Mouse (Mus musculus) left cerebral cortex, postnatal 14 days (tissue): ENCODE data around the gene Arpc2. TPM values are rescaled to one million over a fixed set of nuclear protein-coding genes. Genes with fewer than 3 reads are reported as not detected.

Source experiments
- DNase-seq, 2 experiments: peaks; one replicate each; pipeline ENCODE4 v3.0.0; 2021 to 2022; ENCODE audit warnings: low spot score in 2 of 2, mixed read lengths in 1 of 2
- intact Hi-C: fragments of 180-260 bp; cut with DNase I; formaldehyde crosslinking; loops from one replicate; pipeline ENCODE4 v1.15.1; 2025
- total RNA-seq, 2 experiments: library from RNA; stranded (reverse); gene quantifications; 2 replicates each; pipeline ENCODE4 v1.2.3; 2021

Gene Arpc2
- total RNA-seq, 2 experiments from 2014 or later = 281 to 300 TPM

- DNase-seq = no peak
- intact Hi-C loops = no loop called here
These were observed 4.9 kb upstream of the Arpc2 start for GRCm38 (mm10) chr1:74230992-74231391.

DNA sequence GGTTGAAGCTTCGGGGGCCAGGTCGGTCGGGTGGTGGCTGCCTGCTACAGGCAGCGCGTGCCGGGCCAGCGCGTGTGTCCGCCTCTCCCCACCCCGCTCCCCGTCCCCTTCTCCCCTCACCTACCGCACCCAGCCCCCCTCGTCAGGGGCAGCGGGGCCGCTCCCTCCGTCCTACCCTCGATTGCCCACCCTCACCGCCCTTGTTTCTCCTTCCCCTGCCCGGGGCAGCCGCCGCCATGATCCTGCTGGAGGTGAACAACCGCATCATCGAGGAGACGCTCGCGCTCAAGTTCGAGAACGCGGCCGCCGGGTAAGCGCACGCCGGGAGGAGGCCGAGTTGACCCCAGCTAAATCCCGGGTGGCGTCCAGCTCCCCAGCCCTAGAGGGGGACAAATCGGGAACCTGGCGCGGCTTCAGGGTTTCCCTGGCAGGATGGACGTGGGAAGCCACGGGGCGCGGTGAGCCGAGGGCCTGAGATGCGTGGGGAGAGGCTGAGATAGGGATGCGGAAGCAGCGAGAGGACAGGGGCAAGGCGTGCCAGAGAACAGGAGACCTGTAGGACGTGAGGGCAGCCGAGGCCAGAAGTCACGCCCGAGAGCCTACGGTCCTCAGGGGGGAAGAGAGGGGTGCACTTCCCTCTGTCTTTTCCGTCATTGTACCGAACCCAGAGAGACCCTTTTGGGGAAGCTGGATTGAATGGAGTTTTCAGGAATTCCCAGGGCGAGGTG lies 870 bp downstream of the Arpc2 start:
- intact Hi-C loops = loop anchor here (2.0 kb wide), 1 partner anchor 48 kb away; the partner anchor contains the start of genes Aamp and Pnkd
- DNase-seq = peak in 1 of 2 experiments; percentile 41

GRCm38 (mm10) chr1:74237671-74238070 lies 1.8 kb downstream of the Arpc2 start:
- DNase-seq = no peak
- intact Hi-C loops = loop anchor here (2.0 kb wide), 1 partner anchor 47 kb away; the partner anchor contains the start of genes Aamp and Pnkd

DNA sequence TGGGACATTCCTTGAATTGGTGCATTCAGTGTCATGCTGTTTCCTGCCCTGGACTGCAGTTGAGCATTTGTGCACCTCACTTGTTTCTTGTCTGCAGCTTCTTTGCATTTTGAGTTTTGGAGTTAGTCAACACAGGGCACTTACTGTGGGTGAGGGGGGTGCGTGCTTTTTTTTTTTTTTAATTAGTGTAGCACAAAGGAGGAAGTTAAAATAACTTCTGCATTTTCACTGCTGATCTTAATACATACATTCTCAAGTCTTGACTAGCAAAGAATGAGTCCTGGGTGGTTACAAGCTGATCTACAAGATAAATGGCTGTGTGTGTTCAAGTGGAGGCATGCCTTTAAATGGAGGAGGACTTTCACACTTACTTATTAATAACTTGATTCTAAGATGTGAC lies 2.3 kb downstream of the Arpc2 start:
- intact Hi-C loops = no loop called here
- no peak for DNase-seq

DNA sequence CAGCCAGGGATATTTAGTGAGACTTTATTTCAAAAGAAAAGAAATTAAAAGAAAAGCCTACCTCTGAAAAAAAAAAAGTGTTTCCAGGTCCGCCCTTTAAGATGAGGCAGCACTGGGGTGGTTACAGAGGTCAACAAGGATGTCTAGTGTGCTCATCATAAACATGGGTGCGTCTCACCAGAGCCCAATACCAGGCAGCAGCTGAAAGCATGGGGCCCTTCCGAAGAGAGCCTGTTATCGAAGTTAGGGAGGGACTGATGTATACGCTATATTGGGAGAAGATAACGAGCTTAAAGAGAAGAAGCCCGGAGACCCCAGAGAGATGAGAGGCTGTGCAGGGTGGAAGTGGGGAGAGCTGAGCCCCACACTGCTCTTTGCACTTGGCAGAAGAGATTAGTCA lies 3.3 kb downstream of the Arpc2 start:
- DNase-seq = no peak
- intact Hi-C loops = no loop called here

GRCm38 (mm10) chr1:74239618-74240017 lies 3.7 kb downstream of the Arpc2 start:
- peak; percentile 42 to 52 for DNase-seq
- intact Hi-C loops = loop anchor here (5.0 kb wide), 1 partner anchor 32 kb away; no protein-coding TSS in a partner anchor

GRCm38 (mm10) chr1:74240311-74240710 lies 4.4 kb downstream of the Arpc2 start:
- intact Hi-C loops = loop anchor here (5.0 kb wide), 1 partner anchor 33 kb away; no protein-coding TSS in a partner anchor
- peak; percentile 81 to 85 for DNase-seq

DNA sequence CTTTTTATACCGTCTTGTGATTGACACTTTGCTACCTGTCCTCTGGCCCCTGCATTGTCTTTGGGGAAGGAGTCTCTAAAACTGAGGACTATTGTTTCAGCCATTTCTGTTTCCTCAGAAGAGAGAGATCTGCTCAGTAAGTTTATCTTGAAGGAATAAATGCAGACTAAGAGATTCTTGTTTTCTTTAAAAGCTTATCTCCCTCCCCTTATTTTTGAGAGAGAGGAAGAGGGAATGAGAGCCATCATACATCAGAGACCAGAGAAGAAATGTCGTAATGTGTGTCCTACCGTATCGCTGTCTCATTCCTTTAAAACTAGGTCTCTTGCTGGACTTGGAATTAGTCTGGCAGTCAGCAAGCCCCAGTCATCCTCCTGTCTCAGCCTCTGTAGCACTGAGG lies 4.9 kb downstream of the Arpc2 start:
- intact Hi-C loops = loop anchor here (5.0 kb wide), 1 partner anchor 34 kb away; no protein-coding TSS in a partner anchor
- no peak for DNase-seq

GRCm38 (mm10) chr1:74245525-74245924 lies 9.6 kb downstream of the Arpc2 start:
- intact Hi-C loops = no loop called here
- DNase-seq = no peak

GRCm38 (mm10) chr1:74248799-74249198 lies 12.9 kb downstream of the Arpc2 start:
- intact Hi-C loops = no loop called here
- peak in 1 of 2 experiments; percentile 44 for DNase-seq

GRCm38 (mm10) chr1:74249331-74249980 lies 13.6 kb downstream of the Arpc2 start:
- DNase-seq = no peak
- intact Hi-C loops = no loop called here

- intact Hi-C loops = no loop called here
These were observed 14.2 kb downstream of the Arpc2 start for GRCm38 (mm10) chr1:74250096-74250495.

GRCm38 (mm10) chr1:74255704-74256345 lies 19.9 kb downstream of the Arpc2 start:
- DNase-seq = no peak
- intact Hi-C loops = no loop called here

More at GRCm38 (mm10) chr1:74250096-74250495, 14.2 kb downstream of the Arpc2 start:
- DNase-seq = no peak

- intact Hi-C loops = no loop called here
- no peak for DNase-seq
These were observed 20.9 kb downstream of the Arpc2 start for GRCm38 (mm10) chr1:74256782-74257181.

DNA sequence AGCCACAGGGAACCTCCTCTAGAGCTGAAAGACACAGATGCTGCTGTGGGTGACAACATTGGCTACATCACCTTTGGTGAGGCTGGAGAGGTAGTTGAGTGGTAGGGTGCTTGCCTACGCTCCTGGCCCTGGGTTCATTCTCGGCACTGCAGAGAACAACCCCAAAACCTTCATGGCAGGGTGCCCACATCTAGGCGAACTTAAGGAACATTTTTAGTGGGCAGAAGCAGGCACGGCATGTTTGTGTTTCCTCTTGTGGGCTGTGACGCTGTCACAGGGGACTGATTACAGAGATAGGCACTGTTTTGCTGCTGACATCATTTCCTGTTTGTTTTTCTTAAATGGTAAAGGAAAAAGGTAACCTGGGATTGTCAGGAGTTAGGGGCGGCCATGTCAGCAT lies 26.6 kb downstream of the Arpc2 start:
- DNase-seq = no peak
- intact Hi-C loops = no loop called here

GRCm38 (mm10) chr1:74268750-74269149 lies 32.9 kb downstream of the Arpc2 start:
- intact Hi-C loops = no loop called here
- DNase-seq = no peak

DNA sequence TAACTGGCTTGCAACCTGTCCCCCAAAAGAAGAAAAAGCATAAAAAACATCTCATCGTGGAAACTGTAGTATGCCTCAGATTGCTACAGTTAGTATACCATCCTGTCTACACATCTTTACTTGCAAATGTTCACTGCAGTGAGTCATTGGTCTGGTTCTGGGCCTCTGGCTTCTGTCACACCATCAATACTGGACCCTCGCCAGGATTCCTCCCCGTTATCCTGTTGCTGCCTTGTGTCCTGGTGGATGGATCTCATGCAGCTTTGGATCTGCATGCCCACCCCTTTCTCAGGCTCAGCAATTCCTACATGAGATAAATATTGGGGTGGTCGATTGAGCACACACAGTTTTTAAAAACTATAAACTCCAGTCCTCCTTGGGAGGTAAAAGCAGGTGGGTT lies 35.8 kb downstream of the Arpc2 start:
- no peak for DNase-seq
- intact Hi-C loops = no loop called here

- intact Hi-C loops = no loop called here
- no peak for DNase-seq
These were observed 39.1 kb downstream of the Arpc2 start for GRCm38 (mm10) chr1:74275015-74275414.

DNA sequence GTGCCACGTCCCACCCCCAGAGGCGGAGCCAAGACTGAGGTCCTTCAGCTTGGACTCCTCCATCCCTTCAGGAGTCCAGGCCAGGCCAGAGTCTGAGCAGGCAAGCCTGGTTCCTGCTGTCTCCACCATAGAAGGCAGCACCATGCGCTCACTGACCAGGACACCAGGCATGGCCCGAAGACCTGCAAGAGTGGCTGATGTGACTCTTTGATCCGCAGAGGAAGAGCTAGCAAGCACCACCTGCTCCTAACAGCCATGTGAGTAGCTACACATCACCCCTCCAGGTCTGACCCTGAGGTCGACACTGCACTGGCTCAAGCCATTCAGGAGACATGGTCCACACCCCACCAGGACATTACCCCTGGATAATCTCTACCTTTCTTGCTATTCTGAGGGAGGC lies 41.2 kb downstream of the Arpc2 start:
- DNase-seq = no peak
- intact Hi-C loops = no loop called here

DNA sequence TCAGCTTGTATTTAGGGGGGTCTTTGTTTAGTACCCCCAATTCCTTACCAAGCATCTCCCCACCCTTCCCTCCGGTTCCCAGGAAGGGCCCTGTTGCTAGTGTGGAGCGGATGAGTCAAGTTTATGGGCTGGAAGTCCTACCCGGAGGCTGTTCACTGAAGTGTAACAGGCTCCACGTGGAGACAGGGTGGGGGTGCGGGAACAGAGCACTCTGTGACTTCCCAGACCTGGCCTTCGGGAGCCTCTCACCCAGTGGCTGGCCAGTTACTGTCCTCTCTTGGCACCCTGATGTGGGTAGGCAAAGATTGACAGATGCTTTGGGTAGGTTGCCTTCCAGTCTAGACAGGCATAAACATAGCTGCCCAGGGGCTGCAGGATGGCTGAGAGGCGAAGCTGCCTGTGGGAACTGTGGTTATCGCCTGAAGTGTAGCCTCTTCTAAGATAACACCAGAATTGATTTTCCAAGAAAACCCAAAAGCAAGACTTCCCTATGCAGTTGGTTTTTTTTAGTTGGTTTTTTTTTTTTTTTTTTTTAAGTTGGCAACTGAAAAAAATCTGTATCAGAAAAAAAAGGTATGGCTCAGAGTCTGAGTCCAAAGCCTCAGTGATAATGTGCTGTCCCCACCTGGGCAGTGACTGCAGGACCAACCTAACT lies 42.1 kb downstream of the Arpc2 start:
- intact Hi-C loops = no loop called here
- no peak for DNase-seq
